Mouse (Mus musculus) adrenal gland (tissue): ENCODE results near the gene Nsun3.

Experiments used
- intact Hi-C: fragments of 180-260 bp; cut with DNase I; formaldehyde crosslinking; loops from one replicate; pipeline ENCODE4 v1.15.1; 2025
- long read RNA-seq, 2 experiments: library from polyadenylated mRNA; unstranded; transcript quantifications; one replicate each; pipeline ENCODE4 v2.0.0; 2020; ENCODE audit warnings: borderline replicate concordance in 1 of 2; ENCODE audit not compliant: insufficient replicate concordance in 1 of 2

The Nsun3 gene
- long read RNA-seq, experiment 1, transcript Nsun3-207 (1 exons, 1,530 nt) = major isoform, 6 of 10 reads
- long read RNA-seq, experiment 1, partial matches to known transcripts = 0 of 10 reads
- long read RNA-seq, experiment 1, other reads (novel, unspliced or antisense) = 0 of 10 reads
- long read RNA-seq, experiment 2, partial matches to known transcripts = 0 of 7 reads
- long read RNA-seq, experiment 2, other reads (novel, unspliced or antisense) = 1 of 7 reads

- intact Hi-C loops = loop anchor here (10.0 kb wide), 1 partner anchor 68 kb away; the partner anchor contains the start of gene Pros1
Observed at GRCm38 (mm10) chr16:62786621-62787331, at the start of gene Nsun3. Gene Nsun3 (minus strand): TSS chr16:62786818.

GRCm38 (mm10) chr16:62834016-62834735 is 47.6 kb upstream of the Nsun3 start:
- intact Hi-C loops = no loop called here

- intact Hi-C loops = no loop called here
Observed at GRCm38 (mm10) chr16:62832481-62832880, 45.9 kb upstream of the Nsun3 start.

- intact Hi-C loops = no loop called here
Observed at GRCm38 (mm10) chr16:62832027-62832426, 45.4 kb upstream of the Nsun3 start.

GRCm38 (mm10) chr16:62826156-62827001 is 39.8 kb upstream of the Nsun3 start:
- intact Hi-C loops = no loop called here

GRCm38 (mm10) chr16:62822472-62822871 is 35.9 kb upstream of the Nsun3 start:
- intact Hi-C loops = no loop called here

- intact Hi-C loops = no loop called here
Observed at GRCm38 (mm10) chr16:62814491-62814890, 27.9 kb upstream of the Nsun3 start, which contains the start of gene Stx19. Gene Stx19 (plus strand): TSS chr16:62814676.

GRCm38 (mm10) chr16:62813790-62814189 is 27.2 kb upstream of the Nsun3 start:
- intact Hi-C loops = no loop called here

- intact Hi-C loops = no loop called here
Observed at GRCm38 (mm10) chr16:62810855-62811254, 24.2 kb upstream of the Nsun3 start.

GRCm38 (mm10) chr16:62807249-62807979 is 20.8 kb upstream of the Nsun3 start:
- intact Hi-C loops = no loop called here

GRCm38 (mm10) chr16:62804621-62805020 is 18.0 kb upstream of the Nsun3 start:
- intact Hi-C loops = no loop called here

- intact Hi-C loops = no loop called here
Observed at GRCm38 (mm10) chr16:62799839-62800238, 13.2 kb upstream of the Nsun3 start.

- intact Hi-C loops = no loop called here
Observed at GRCm38 (mm10) chr16:62799426-62799825, 12.8 kb upstream of the Nsun3 start.

GRCm38 (mm10) chr16:62798808-62799207 is 12.2 kb upstream of the Nsun3 start:
- intact Hi-C loops = no loop called here

- intact Hi-C loops = no loop called here
Observed at GRCm38 (mm10) chr16:62796608-62797007, 10.0 kb upstream of the Nsun3 start.

- intact Hi-C loops = loop anchor here (10.0 kb wide), 1 partner anchor 73 kb away; the partner anchor contains the start of gene Pros1
Observed at GRCm38 (mm10) chr16:62782229-62782628, 4.4 kb downstream of the Nsun3 start.

GRCm38 (mm10) chr16:62778282-62778681 is 8.3 kb downstream of the Nsun3 start:
- intact Hi-C loops = no loop called here

GRCm38 (mm10) chr16:62776034-62776433 is 10.6 kb downstream of the Nsun3 start:
- intact Hi-C loops = no loop called here

- intact Hi-C loops = no loop called here
Observed at GRCm38 (mm10) chr16:62773462-62773861, 13.2 kb downstream of the Nsun3 start.

GRCm38 (mm10) chr16:62758340-62758739 is 28.3 kb downstream of the Nsun3 start:
- intact Hi-C loops = no loop called here
